Mouse (Mus musculus) stomach, embryonic 16.5 days (tissue): ENCODE results near the gene Strbp. TPM values are rescaled to one million over a fixed set of nuclear protein-coding genes. Genes with fewer than 3 reads are reported as not detected.
A peak's percentile ranks its signal among the peaks of the same experiment; 100 is the strongest.
"Not testable (repeated sequence)": the region's sequence is repeated elsewhere in the genome, so short reads cannot be mapped to it uniquely, and the experiment has no call there.

ENCODE experiments used
- ATAC-seq: fragments of 200-750 bp; cut with Nextera tagmentation; 2 replicates; pipeline ENCODE4 v1.8.0; 2017; ENCODE audit warnings: moderate number of reproducible peaks, moderate TSS enrichment; ENCODE audit not compliant: insufficient read depth, low FRiP score
- H3K27ac ChIP-seq: fragments of 300-500 bp; sonication (generic); 2 replicates; pipeline ENCODE4 v1.5.1; 2014; ENCODE audit warnings: low read length
- H3K27me3 ChIP-seq: fragments of 300-500 bp; sonication (generic); 2 replicates; pipeline ENCODE4 v1.6.1; 2014; ENCODE audit warnings: low read length, control low read depth, mixed read lengths; ENCODE audit not compliant: control insufficient read depth, insufficient read depth
- H3K36me3 ChIP-seq: fragments of 300-500 bp; sonication (generic); 2 replicates; pipeline ENCODE4 v1.6.1; 2014; ENCODE audit warnings: low read length; ENCODE audit not compliant: control insufficient read depth, insufficient read depth
- H3K4me1 ChIP-seq: fragments of 300-500 bp; sonication (generic); 2 replicates; pipeline ENCODE4 v1.6.1; 2014; ENCODE audit warnings: low read length, control low read depth, mixed read lengths; ENCODE audit not compliant: control insufficient read depth, insufficient read depth
- H3K4me2 ChIP-seq: fragments of 300-500 bp; sonication (generic); 2 replicates; pipeline ENCODE4 v1.6.1; 2014; ENCODE audit warnings: low read depth, low read length, mixed read lengths
- H3K4me3 ChIP-seq: fragments of 300-500 bp; sonication (generic); replicated peaks from 2 replicates; pipeline ENCODE4 v1.5.1; 2014; ENCODE audit warnings: mild to moderate bottlenecking, low read length
- H3K9ac ChIP-seq: fragments of 300-500 bp; sonication (generic); 2 replicates; pipeline ENCODE4 v1.6.1; 2014; ENCODE audit warnings: low read length
- H3K9me3 ChIP-seq: fragments of 300-500 bp; sonication (generic); replicated peaks from 2 replicates; pipeline ENCODE4 v1.6.1; 2016; ENCODE audit warnings: low read length, control low read depth; ENCODE audit not compliant: control insufficient read depth
- WGBS: fragments of 180-500 bp; shearing (Covaris S2); extraction: QIAGEN DNeasy Blood & Tissue Kit; methylation state at CpG from one replicate; pipeline ENCODE4 v1.1.7; 2014; 5-methylcytosine and 5-hydroxymethylcytosine counted together
- polyA plus RNA-seq: library from polyadenylated mRNA; unstranded; fragments of >200 nt; fragmentation: Nextera tagmentation; extraction: Ambion mirVana; gene quantifications from 2 replicates; pipeline ENCODE4 v1.2.1, GENCODE M21; 2015

Strbp gene
- polyA plus RNA-seq, 1 experiment from 2014 or later = 27.3 TPM

DNA sequence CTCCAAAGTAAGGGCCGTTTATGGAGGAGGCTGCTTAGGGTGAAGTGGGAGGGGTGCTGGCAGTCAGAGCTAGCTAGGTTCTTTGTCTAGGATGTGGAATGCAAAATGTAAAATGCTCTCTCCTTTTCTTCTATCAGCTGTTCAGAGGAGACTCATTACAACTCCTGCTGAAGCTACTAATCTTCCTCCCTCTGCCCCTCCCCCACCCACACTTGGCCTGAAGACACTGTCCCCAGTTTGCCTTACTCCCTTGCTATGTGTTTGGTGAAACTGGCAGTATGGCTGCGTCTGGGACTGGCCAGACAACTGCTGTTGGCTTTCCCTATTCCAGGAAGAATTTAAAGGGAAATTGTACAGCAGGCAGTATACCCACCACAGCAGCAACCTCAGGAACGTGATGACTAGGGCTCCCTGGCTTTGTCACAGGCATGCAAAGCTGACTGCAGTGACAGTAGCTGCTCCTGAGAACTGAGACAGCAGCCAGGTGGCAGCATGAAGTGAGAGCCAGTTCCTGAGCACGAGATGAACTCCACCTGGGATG, 186.7 kb downstream of the Strbp start:
- no peak; the same call in 1 of the 2 replicates for ATAC-seq
- WGBS = 39% methylated on average over 4 of the region's 4 CpGs
- no peak overlapping the region for H3K4me3 ChIP-seq

DNA sequence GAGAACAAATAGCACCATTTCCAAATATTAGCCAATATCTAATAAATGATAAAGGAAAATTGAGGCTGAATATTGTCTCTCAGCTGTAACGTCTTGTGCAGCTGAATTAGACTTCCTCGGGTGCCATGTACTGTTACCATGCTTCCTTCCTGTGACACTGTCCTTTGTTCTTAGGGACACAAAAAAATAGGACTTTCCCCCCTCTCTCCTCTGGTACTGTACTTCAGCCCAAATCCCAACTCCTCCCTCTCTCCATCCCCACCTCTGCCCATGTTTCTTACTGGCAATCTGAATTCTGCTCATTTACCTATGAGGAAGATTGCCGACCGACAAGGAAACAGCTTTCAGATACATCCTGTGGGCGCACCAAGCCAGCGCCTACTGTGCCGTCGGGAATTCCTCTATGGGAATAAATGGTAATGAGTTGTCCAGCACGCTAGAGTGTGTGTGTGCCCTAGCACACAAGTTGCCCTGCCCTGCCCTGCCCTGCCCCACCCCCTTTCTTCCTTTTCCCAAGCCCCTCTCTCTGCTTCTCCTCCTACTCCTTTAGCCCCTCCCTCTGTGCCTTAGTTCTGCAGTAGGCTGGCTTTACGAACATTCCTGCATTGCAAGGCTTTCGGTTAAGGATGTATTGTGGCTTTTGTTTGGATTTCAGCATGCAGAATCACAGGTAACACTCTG, 187.5 kb downstream of the Strbp start, which contains the start of gene Gpr21:
Gene Gpr21 (plus strand): TSS at position 303 of the 681 bp plus-strand sequence.
- Histone ChIP-seq H3K4me3 (peak within 1 kb of the TSS; percentile 1; the same call in 1 of the 2 replicates), H3K27ac (no peak within 1 kb of the TSS), H3K4me2 (peak within 1 kb of the TSS; percentile 17; the same call in 1 of the 2 replicates), H3K9me3 (no peaks in the 10 kb centered on the region), H3K27me3 (no peaks in the 10 kb centered on the region), H3K4me1 (peaks cover 7% of the 10 kb centered on the region; the same call in 1 of the 2 replicates), H3K9ac (no peak within 1 kb of the TSS), H3K36me3 (peaks cover 2% of the 10 kb centered on the region; the same call in 1 of the 2 replicates)
- WGBS = 30% methylated on average over 11 of the region's 11 CpGs
- peak; percentile 64; the same call in 1 of the 2 replicates for ATAC-seq

More for the DNA sequence above, 186.7 kb downstream of the Strbp start:
- H3K36me3 ChIP-seq = peaks cover under 1% of the 10 kb centered on the region; the same call in 1 of the 2 replicates
- H3K9ac ChIP-seq = no peak overlapping the region
- peaks cover 7% of the 10 kb centered on the region; the same call in 1 of the 2 replicates for H3K4me1 ChIP-seq
- H3K27me3 ChIP-seq = no peaks in the 10 kb centered on the region
- H3K27ac ChIP-seq = no peak overlapping the region
- no peaks in the 10 kb centered on the region for H3K9me3 ChIP-seq
- 0 out of 2 replicates have a peak overlapping the region, but pooled peaks have one; percentile 3 for H3K4me2 ChIP-seq

DNA sequence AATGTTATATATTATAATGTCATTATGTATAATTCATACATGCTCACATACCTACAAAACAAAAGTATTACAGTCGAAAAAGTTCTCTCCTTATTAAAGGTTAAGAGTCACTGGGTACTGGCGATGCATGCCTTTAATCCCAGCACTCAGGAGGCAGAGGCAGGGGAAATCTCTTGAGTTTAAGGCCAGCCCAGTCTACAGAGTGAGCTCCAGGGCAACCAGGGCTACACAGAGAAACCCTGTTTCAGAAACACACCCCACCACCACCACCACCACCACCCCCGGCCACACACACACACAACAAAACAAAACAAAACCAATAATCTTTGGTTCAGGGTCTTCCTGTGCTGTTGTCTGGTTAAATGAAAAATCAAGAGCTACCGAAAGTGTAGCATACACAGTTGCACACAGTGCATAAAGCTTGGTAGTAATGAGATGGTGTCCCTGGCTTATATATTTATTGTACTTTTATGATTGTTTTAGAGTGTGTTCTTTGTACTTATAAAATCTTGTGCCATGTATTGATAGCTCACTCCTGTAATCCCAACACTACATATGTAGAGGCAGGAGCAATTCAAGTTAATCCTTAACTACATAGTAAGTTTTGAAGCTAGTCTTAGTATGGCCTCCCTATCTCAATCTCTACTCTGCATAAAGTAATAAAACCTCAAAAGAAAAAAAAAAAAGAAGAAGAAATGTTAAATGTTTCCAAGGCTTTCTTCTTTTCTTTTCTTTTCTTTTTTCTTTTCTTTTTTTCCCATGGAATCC, 192.3 kb downstream of the Strbp start:
- no peak overlapping the region for H3K27ac ChIP-seq
- H3K36me3 ChIP-seq = peaks cover 8% of the 10 kb centered on the region; the same call in 1 of the 2 replicates
- no peak for ATAC-seq
- no peak overlapping the region for H3K9ac ChIP-seq
- WGBS = 84% methylated on average over 4 of the region's 4 CpGs
- no peaks in the 10 kb centered on the region for H3K4me1 ChIP-seq
- no peaks in the 10 kb centered on the region for H3K9me3 ChIP-seq
- no peak overlapping the region for H3K4me3 ChIP-seq
- H3K27me3 ChIP-seq = no peaks in the 10 kb centered on the region
- no peak overlapping the region for H3K4me2 ChIP-seq

GRCm38 (mm10) chr2:37505856-37506255, 197.8 kb downstream of the Strbp start:
- WGBS = 85% methylated on average over 2 of the region's 2 CpGs
- not testable (repeated sequence) for H3K4me1 ChIP-seq, H3K27ac ChIP-seq, H3K36me3 ChIP-seq, ATAC-seq, H3K27me3 ChIP-seq, H3K9me3 ChIP-seq, H3K4me3 ChIP-seq, H3K9ac ChIP-seq, H3K4me2 ChIP-seq

DNA sequence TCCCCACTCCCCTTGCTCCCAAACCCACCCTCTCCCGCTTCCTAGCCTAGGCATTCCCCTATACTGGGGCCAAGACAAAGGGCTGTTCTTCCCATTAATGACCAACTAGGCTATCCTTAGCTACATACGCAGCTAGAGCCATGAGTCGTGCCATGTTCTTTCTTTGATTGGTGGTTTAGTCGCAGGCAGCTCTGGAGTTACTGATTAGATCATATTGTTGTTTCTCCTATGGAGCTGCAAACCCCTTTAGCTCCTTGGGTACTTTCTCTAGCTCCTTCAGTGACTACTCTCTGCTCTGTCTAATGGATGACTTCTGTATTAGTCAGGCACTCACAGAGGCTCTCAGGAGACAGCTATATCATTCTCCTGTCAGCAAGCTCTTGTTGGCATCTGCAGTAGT, 206.3 kb downstream of the Strbp start:
- WGBS = 96% methylated on average over 4 of the region's 4 CpGs
- H3K36me3 ChIP-seq = 0 out of 2 replicates have a peak, but pooled peaks cover 5% of the 10 kb centered on the region
- H3K4me2 ChIP-seq = no peak overlapping the region
- no peak overlapping the region for H3K27ac ChIP-seq
- H3K9me3 ChIP-seq = no peaks in the 10 kb centered on the region
- H3K4me3 ChIP-seq = no peak overlapping the region
- no peak for ATAC-seq
- no peaks in the 10 kb centered on the region for H3K27me3 ChIP-seq
- H3K4me1 ChIP-seq = no peaks in the 10 kb centered on the region
- no peak overlapping the region for H3K9ac ChIP-seq

DNA sequence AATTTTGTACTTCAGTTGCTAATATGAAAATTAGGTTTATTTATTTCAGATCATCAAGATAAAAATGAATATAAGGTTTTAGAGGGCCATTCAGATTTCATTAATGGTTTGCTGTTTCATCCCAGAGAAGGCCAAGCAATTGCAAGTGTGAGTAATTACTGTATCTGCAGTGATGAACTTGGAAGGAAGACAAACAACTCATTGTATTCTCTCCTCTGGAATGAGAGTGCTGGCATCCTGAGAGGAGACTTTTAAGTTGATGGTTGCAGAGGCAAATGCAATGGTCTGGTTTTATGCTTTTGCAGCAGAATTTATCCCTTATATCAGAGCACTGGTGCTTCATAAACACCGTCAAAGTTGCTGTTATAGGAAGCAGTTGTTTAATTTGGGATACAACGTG, 214.7 kb downstream of the Strbp start:
- Histone ChIP-seq H3K4me2 (no peak overlapping the region), H3K27ac (no peak overlapping the region), H3K4me3 (no peak overlapping the region), H3K36me3 (peaks cover 15% of the 10 kb centered on the region), H3K9me3 (no peaks in the 10 kb centered on the region), H3K9ac (no peak overlapping the region), H3K4me1 (no peaks in the 10 kb centered on the region), H3K27me3 (no peaks in the 10 kb centered on the region)
- WGBS = 93% methylated on average over 2 of the region's 2 CpGs
- ATAC-seq = no peak

GRCm38 (mm10) chr2:37486408-37486807, 217.3 kb downstream of the Strbp start:
- no peak overlapping the region for H3K27ac ChIP-seq
- no peak overlapping the region for H3K9ac ChIP-seq
- H3K27me3 ChIP-seq = no peaks in the 10 kb centered on the region
- no peak overlapping the region for H3K4me3 ChIP-seq
- peaks cover 18% of the 10 kb centered on the region for H3K36me3 ChIP-seq
- H3K4me2 ChIP-seq = no peak overlapping the region
- no peaks in the 10 kb centered on the region for H3K9me3 ChIP-seq
- ATAC-seq = no peak
- no peaks in the 10 kb centered on the region for H3K4me1 ChIP-seq

GRCm38 (mm10) chr2:37485370-37485769, 218.3 kb downstream of the Strbp start:
- Histone ChIP-seq H3K4me2 (no peak overlapping the region), H3K36me3 (peaks cover 18% of the 10 kb centered on the region), H3K4me3 (no peak overlapping the region), H3K27ac (no peak overlapping the region), H3K9me3 (no peaks in the 10 kb centered on the region), H3K27me3 (no peaks in the 10 kb centered on the region), H3K9ac (no peak overlapping the region), H3K4me1 (no peaks in the 10 kb centered on the region)
- ATAC-seq = no peak
- WGBS = 83% methylated on average over 1 of the region's 1 CpGs

DNA sequence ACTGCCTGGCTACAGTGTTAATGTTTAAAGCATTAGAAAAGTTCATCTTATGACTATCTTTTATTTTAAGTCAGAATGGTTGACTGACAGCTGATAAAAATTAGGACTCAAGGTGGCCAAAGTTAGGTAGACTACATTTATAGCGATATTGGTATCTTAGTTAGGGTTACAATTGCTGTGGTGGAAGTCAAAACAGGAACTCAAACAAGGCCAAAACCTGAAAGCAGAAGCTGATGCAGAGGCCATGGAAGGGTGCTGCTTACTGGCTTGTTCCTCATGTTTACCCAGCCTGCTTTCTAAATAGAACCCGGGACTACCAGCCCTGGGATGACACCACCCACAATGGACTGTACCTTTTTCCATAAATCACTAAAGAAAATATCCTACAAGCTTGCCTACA, 219.5 kb downstream of the Strbp start:
- WGBS = 84% methylated on average over 2 of the region's 2 CpGs
- no peak overlapping the region for H3K27ac ChIP-seq
- no peaks in the 10 kb centered on the region for H3K4me1 ChIP-seq
- H3K36me3 ChIP-seq = peaks cover 12% of the 10 kb centered on the region
- H3K27me3 ChIP-seq = no peaks in the 10 kb centered on the region
- ATAC-seq = no peak
- no peak overlapping the region for H3K4me3 ChIP-seq
- no peaks in the 10 kb centered on the region for H3K9me3 ChIP-seq
- no peak overlapping the region for H3K4me2 ChIP-seq
- H3K9ac ChIP-seq = no peak overlapping the region
